Mouse (Mus musculus): ENCODE data around the gene Pin1rt1. TPM values are rescaled to one million over a fixed set of nuclear protein-coding genes. Genes with fewer than 3 reads are reported as not detected.

Gene Pin1rt1
- polyA plus RNA-seq, 1 experiment: not detected

- H3K4me1 ChIP-seq (ENCODE audit: control insufficient read depth, insufficient read depth, low read length): no peaks in the 10 kb centered on the region
- TF ChIP-seq POLR2A (IDR thresholded peaks at IDR 0.05; ENCODE audit: extremely low read depth, insufficient read depth, low read length) (no peak), CTCF (IDR thresholded peaks at IDR 0.05; ENCODE audit: extremely low read depth, insufficient read depth, low read length) (no peak)
- H3K4me3 ChIP-seq (ENCODE audit: insufficient read depth, low read length): no peak overlapping the region
- H3K27ac ChIP-seq (ENCODE audit: insufficient read depth, low read length): no peak overlapping the region
Observed at GRCm38 (mm10) chr2:104717827-104718226, 1.6 kb upstream of the Pin1rt1 start.

DNA sequence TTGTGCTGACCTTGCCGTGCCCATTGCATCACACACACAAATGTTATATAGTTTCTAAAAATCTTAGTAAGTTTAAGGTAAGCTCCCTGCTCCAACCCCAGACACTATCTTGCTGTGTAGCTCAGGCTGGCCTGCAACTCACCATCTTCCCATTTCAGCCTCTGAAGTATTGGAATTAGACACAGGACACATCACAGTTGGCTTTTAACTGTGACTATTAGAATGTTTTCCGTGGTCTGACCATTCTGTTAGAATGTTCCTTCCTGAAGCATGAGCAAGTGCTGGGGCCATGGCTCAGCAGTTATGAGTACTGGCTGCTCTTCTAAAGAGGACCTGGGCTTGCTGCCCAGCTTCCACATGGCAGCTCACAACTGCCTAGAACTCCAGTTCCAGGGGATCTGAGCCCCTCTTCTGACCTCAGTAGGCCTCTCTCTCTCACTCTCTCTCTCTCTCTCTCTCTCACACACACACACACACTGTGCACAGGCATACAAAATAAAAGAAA, 1.1 kb upstream of the Pin1rt1 start:
- Histone ChIP-seq H3K4me1 (ENCODE audit: control insufficient read depth, insufficient read depth, low read length) (no peaks in the 10 kb centered on the region), H3K4me3 (ENCODE audit: insufficient read depth, low read length) (no peak overlapping the region), H3K27ac (ENCODE audit: insufficient read depth, low read length) (no peak overlapping the region)
- TF ChIP-seq CTCF (IDR thresholded peaks at IDR 0.05; ENCODE audit: extremely low read depth, insufficient read depth, low read length): no peak
- no peak for TF ChIP-seq POLR2A (IDR thresholded peaks at IDR 0.05; ENCODE audit: extremely low read depth, insufficient read depth, low read length)

- Histone ChIP-seq H3K4me3 (ENCODE audit: insufficient read depth, low read length) (no peak overlapping the region), H3K27ac (ENCODE audit: insufficient read depth, low read length) (no peak overlapping the region), H3K4me1 (ENCODE audit: control insufficient read depth, insufficient read depth, low read length) (peaks cover 3% of the 10 kb centered on the region; the same call in 1 of the 2 replicates)
- TF ChIP-seq CTCF (IDR thresholded peaks at IDR 0.05; ENCODE audit: extremely low read depth, insufficient read depth, low read length) (no peak), POLR2A (IDR thresholded peaks at IDR 0.05; ENCODE audit: extremely low read depth, insufficient read depth, low read length) (no peak)
Observed at GRCm38 (mm10) chr2:104714254-104714691, 1.9 kb downstream of the Pin1rt1 start.

DNA sequence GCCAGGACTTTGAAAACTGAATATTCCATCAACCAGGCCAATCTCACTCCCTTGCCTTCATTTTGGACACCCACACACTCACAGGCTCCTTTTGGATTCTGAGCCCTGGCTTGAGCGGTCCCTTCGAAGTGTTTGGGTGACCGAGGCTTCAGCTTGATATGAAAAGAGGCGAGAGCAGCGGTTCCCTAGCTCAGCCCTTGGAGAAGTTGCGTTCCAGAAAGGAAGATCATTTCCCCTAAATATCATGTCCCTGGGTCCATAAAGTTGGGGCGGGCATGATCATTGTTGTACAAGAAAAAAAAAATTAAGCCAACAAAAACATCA, 3.7 kb downstream of the Pin1rt1 start:
- Histone ChIP-seq H3K4me3 (ENCODE audit: insufficient read depth, low read length) (peak overlapping the region; percentile 69), H3K4me1 (ENCODE audit: control insufficient read depth, insufficient read depth, low read length) (peaks cover 3% of the 10 kb centered on the region; the same call in 1 of the 2 replicates), H3K27ac (ENCODE audit: insufficient read depth, low read length) (0 out of 2 replicates have a peak overlapping the region, but pooled peaks have one; percentile 95)
- TF ChIP-seq POLR2A (IDR thresholded peaks at IDR 0.05; ENCODE audit: extremely low read depth, insufficient read depth, low read length): no peak
- TF ChIP-seq CTCF (IDR thresholded peaks at IDR 0.05; ENCODE audit: extremely low read depth, insufficient read depth, low read length): no peak

- Histone ChIP-seq H3K4me3 (ENCODE audit: insufficient read depth, low read length) (peak within 1 kb of the TSS; percentile 69), H3K27ac (ENCODE audit: insufficient read depth, low read length) (peak within 1 kb of the TSS; percentile 95), H3K4me1 (ENCODE audit: control insufficient read depth, insufficient read depth, low read length) (peaks cover 3% of the 10 kb centered on the region; the same call in 1 of the 2 replicates)
- TF ChIP-seq CTCF (IDR thresholded peaks at IDR 0.05; ENCODE audit: extremely low read depth, insufficient read depth, low read length): no peak
- TF ChIP-seq POLR2A (IDR thresholded peaks at IDR 0.05; ENCODE audit: extremely low read depth, insufficient read depth, low read length): peak; percentile 10; the same call in 1 of the 2 replicates
Observed at GRCm38 (mm10) chr2:104711585-104712485, 4.3 kb downstream of the Pin1rt1 start, which contains the start of gene Tcp11l1. Gene Tcp11l1 (minus strand): TSS chr2:104712169.

DNA sequence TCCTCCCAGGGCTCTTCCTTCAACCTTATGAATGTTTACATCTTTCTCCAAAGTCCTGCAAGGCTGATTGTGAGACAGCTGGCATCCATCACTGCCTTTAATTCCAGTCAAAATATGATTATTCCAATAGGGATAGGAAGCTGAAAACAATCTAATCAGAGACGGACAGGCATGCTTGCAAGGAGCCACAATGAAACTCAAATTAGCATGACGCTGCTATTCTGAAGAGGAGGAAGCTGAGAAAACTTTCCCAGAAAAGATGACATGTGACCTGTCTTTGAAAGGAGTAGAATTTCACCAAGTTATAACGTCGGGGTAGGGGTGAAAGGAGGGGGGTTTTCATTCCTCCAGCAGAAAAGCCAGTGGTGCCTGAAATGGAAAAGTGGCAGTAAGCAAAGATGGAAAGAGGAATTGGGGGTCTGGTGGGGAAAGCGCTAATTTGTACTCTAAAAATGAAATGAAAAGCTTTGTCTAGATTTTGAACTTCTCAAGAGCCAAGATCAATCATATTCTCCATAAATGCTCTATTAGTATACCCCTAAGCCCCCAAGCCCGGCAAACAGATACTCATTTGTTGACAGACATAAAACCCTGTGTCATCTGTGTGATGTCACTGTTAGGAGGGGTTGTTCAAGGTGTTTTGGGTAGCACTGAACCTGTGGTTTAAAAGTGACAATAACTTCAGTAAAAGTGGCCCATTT, 5.4 kb downstream of the Pin1rt1 start:
- no peak overlapping the region for H3K27ac ChIP-seq (ENCODE audit: insufficient read depth, low read length)
- peaks cover 3% of the 10 kb centered on the region; the same call in 1 of the 2 replicates for H3K4me1 ChIP-seq (ENCODE audit: control insufficient read depth, insufficient read depth, low read length)
- peak overlapping the region; percentile 69; the same call in 1 of the 2 replicates for H3K4me3 ChIP-seq (ENCODE audit: insufficient read depth, low read length)
- TF ChIP-seq CTCF (IDR thresholded peaks at IDR 0.05; ENCODE audit: extremely low read depth, insufficient read depth, low read length): no peak
- TF ChIP-seq POLR2A (IDR thresholded peaks at IDR 0.05; ENCODE audit: extremely low read depth, insufficient read depth, low read length): no peak

- H3K27ac ChIP-seq (ENCODE audit: insufficient read depth, low read length): no peak overlapping the region
- TF ChIP-seq POLR2A (IDR thresholded peaks at IDR 0.05; ENCODE audit: extremely low read depth, insufficient read depth, low read length) (no peak), CTCF (IDR thresholded peaks at IDR 0.05; ENCODE audit: extremely low read depth, insufficient read depth, low read length) (no peak)
Observed at GRCm38 (mm10) chr2:104709786-104710337, 6.3 kb downstream of the Pin1rt1 start.

DNA sequence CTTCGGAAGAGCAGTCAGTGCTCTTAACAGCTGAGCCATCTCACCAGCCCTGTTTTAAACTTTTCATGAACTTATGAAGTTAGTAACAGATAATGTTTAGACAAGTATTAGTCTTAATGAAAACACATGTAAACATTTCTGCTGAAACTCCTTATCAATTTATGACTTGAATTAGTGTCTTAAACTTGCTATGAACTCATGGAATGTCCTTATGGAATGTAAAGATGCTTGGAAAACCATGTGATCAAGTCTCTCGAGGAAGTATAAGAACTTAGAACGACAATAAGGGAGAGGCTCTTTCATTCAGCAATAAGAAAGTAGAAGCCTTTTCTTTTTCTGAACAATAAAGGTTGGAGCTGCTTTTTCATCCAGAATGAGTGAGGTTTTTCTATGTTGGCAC, 11.8 kb downstream of the Pin1rt1 start:
- no peaks in the 10 kb centered on the region for H3K4me1 ChIP-seq (ENCODE audit: control insufficient read depth, insufficient read depth, low read length)
- no peak overlapping the region for H3K27ac ChIP-seq (ENCODE audit: insufficient read depth, low read length)
- no peak overlapping the region for H3K4me3 ChIP-seq (ENCODE audit: insufficient read depth, low read length)
- TF ChIP-seq POLR2A (IDR thresholded peaks at IDR 0.05; ENCODE audit: extremely low read depth, insufficient read depth, low read length): no peak
- TF ChIP-seq CTCF (IDR thresholded peaks at IDR 0.05; ENCODE audit: extremely low read depth, insufficient read depth, low read length): no peak

More at GRCm38 (mm10) chr2:104709786-104710337, 6.3 kb downstream of the Pin1rt1 start:
- no peak overlapping the region for H3K4me3 ChIP-seq (ENCODE audit: insufficient read depth, low read length)
- H3K4me1 ChIP-seq (ENCODE audit: control insufficient read depth, insufficient read depth, low read length): peaks cover 3% of the 10 kb centered on the region; the same call in 1 of the 2 replicates

DNA sequence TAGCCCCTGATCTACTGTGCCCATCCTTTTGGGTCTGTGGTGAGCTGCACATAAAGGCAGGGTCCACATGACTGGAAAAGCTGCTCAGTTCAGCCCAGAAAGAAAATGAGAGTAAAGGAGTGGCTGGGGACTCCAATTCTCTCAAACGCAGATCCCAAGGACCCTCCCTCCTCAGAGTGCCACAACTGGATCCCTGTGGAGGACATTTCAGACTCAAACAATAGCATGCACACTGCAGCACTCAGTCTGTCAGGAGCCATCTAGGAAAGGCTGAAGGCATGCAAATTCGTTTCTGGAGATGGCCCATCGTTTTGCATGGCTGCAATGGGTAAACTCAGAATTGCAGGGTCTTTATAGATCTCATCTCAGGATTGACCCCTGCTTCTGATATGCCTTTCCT, 13.0 kb downstream of the Pin1rt1 start:
- Histone ChIP-seq H3K4me3 (ENCODE audit: insufficient read depth, low read length) (no peak overlapping the region), H3K4me1 (ENCODE audit: control insufficient read depth, insufficient read depth, low read length) (no peaks in the 10 kb centered on the region), H3K27ac (ENCODE audit: insufficient read depth, low read length) (no peak overlapping the region)
- TF ChIP-seq CTCF (IDR thresholded peaks at IDR 0.05; ENCODE audit: extremely low read depth, insufficient read depth, low read length) (no peak), POLR2A (IDR thresholded peaks at IDR 0.05; ENCODE audit: extremely low read depth, insufficient read depth, low read length) (no peak)

Measured in cortical plate, adult 2 months (tissue).